13 mouse cellular contexts compared by ENCODE assay signal in the genomic region with DNA sequence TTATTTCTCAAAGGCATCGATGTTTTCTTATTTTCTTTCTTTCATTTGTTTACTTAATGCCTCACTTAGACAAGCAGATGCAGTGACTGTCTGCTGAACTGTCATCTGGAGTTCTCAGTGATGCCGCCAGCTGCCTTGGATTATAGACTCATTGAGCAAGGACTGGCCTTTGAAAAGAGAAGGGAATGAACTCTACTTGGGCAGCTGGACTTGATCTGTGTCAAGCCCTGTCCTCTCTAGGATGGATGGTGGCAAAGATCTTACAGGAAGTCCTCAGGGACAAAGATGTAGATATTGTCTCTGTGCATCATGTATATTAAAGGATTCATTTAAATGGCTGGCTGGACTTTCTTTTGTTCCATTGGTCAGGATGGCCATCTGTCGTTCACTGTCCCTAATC. TPM values are rescaled to one million over a fixed set of nuclear protein-coding genes. Genes with fewer than 3 reads are reported as not detected.
DNase-seq lines count a peak whose midpoint lies in the region; ATAC-seq lines count a peak whose summit lies in the region.
"Had no signal": no experiment of that assay in that cellular context is flagged by ENCODE, and none has a peak within 500 bp of the region (broad histone marks: within the 10 kb centered on the region; RNA-seq: fewer than 3 reads in every experiment).

No protein-coding gene starts in this region.

- WGBS in lung, embryonic 15.5 days: 36% methylated on average over 3 of the region's 3 CpGs
- 38% methylated on average over 3 of the region's 3 CpGs for WGBS in hindbrain, embryonic 12.5 days
- 48% methylated on average over 3 of the region's 3 CpGs for whole genome bisulfite sequencing in midbrain, embryonic 10.5 days

- H3K4me3 ChIP-seq in lung, embryonic 15.5 days: no peak overlapping the region
- H3K4me3 ChIP-seq in hindbrain, embryonic 12.5 days: no peak overlapping the region
- H3K4me3 ChIP-seq in midbrain, embryonic 10.5 days: no peak overlapping the region
- H3K4me3 ChIP-seq: kidney, embryonic 15.5 days; limb, embryonic 12.5 days had no signal

- H3K9me3 ChIP-seq in lung, embryonic 15.5 days: no peaks in the 10 kb centered on the region
- no peaks in the 10 kb centered on the region for H3K9me3 ChIP-seq in hindbrain, embryonic 12.5 days (replicated peaks)
- no peaks in the 10 kb centered on the region for H3K9me3 ChIP-seq in midbrain, embryonic 10.5 days (replicated peaks)
- H3K9me3 ChIP-seq: kidney, embryonic 15.5 days; limb, embryonic 12.5 days had no signal

- H3K27ac ChIP-seq in lung, embryonic 15.5 days: no peak overlapping the region
- H3K27ac ChIP-seq in hindbrain, embryonic 12.5 days: peak overlapping the region; percentile 84
- peak overlapping the region; percentile 82 for H3K27ac ChIP-seq in midbrain, embryonic 10.5 days (replicated peaks)
- H3K27ac ChIP-seq: kidney, embryonic 15.5 days; limb, embryonic 12.5 days had no signal

- peaks cover 33% of the 10 kb centered on the region for H3K27me3 ChIP-seq in lung, embryonic 15.5 days
- H3K27me3 ChIP-seq in hindbrain, embryonic 12.5 days: peaks cover 9% of the 10 kb centered on the region; the same call in 1 of the 2 replicates
- H3K27me3 ChIP-seq in midbrain, embryonic 10.5 days (ENCODE audit: low read depth, poor library complexity, severe bottlenecking): peaks cover 21% of the 10 kb centered on the region

- peak; percentile 82; the same call in 1 of the 2 replicates for ATAC-seq in lung, embryonic 15.5 days (ENCODE audit: borderline replicate concordance, extremely low read depth, low FRiP score, low TSS enrichment)
- no peak for ATAC-seq in hindbrain, embryonic 12.5 days (ENCODE audit: low FRiP score)

- no peak for DNase-seq in lung, postnatal 25 days (ENCODE audit: low spot score)
- peak; percentile 37 for DNase-seq in midbrain, embryonic 10.5 days (ENCODE audit: low spot score)
- DNase-seq in retina, embryonic 14.5 days (ENCODE audit: low spot score): peak; percentile 60
- DNase-seq in cerebellum, postnatal 4 days (ENCODE audit: low spot score in 2 of 2): no peak
- DNase-seq in heart, postnatal 25 days (ENCODE audit: low spot score): no peak
- no peak for DNase-seq in left cerebral cortex, adult 11 months (ENCODE audit: low spot score)

- H3K36me3 ChIP-seq in lung, embryonic 15.5 days: no peaks in the 10 kb centered on the region
- no peaks in the 10 kb centered on the region for H3K36me3 ChIP-seq in hindbrain, embryonic 12.5 days
- H3K36me3 ChIP-seq in midbrain, embryonic 10.5 days: no peaks in the 10 kb centered on the region
- H3K36me3 ChIP-seq: kidney, embryonic 15.5 days; limb, embryonic 12.5 days had no signal

- intact Hi-C loops in heart, postnatal 25 days (cut with DNase I): no loop called here

- H3K9ac ChIP-seq in lung, embryonic 15.5 days: no peak overlapping the region
- H3K9ac ChIP-seq in hindbrain, embryonic 12.5 days: no peak overlapping the region
- H3K9ac ChIP-seq: kidney, embryonic 15.5 days; limb, embryonic 12.5 days had no signal

- no peak overlapping the region for H3K4me2 ChIP-seq in lung, embryonic 15.5 days
- peak overlapping the region; percentile 72; the same call in 1 of the 2 replicates for H3K4me2 ChIP-seq in hindbrain, embryonic 12.5 days (replicated peaks)
- H3K4me2 ChIP-seq: kidney, embryonic 15.5 days; limb, embryonic 12.5 days had no signal

- H3K4me1 ChIP-seq in lung, embryonic 15.5 days: peaks cover 17% of the 10 kb centered on the region; the same call in 1 of the 2 replicates
- H3K4me1 ChIP-seq in hindbrain, embryonic 12.5 days: peaks cover 48% of the 10 kb centered on the region
- peaks cover 65% of the 10 kb centered on the region for H3K4me1 ChIP-seq in midbrain, embryonic 10.5 days

RNA-seq across cellular contexts. Expression of a gene that starts 5.4 kb away (rescaled TPM):
- polyA plus RNA-seq in lung, embryonic 15.5 days (2015; fragmentation: Nextera tagmentation; extraction: Ambion mirVana): 0.33 and 0.51 TPM in 2 replicates
- 15.3 and 17.4 TPM in 2 replicates for polyA plus RNA-seq in hindbrain, embryonic 12.5 days (2016; fragmentation: Nextera tagmentation; extraction: Ambion mirVana)
- polyA plus RNA-seq in midbrain, embryonic 10.5 days (2016; fragmentation: Nextera tagmentation; extraction: Ambion mirVana): 7.9 and 11.4 TPM in 2 replicates
- total RNA-seq in heart, postnatal 25 days (2021): under 1 TPM; 0.05 to 0.06 TPM
- total RNA-seq: common myeloid progenitor, adult 5-6 weeks; granulocyte monocyte progenitor cell, adult 5-6 weeks; hematopoietic stem cell, adult 5-6 weeks had no signal

Comparison
In these comparisons a context has a peak if more than half of its experiments do, and no peak if none do; other contexts are left out.
1. DNase-seq: peak in midbrain, embryonic 10.5 days (single experiment) and retina, embryonic 14.5 days (single experiment); none in lung, postnatal 25 days (single experiment), cerebellum, postnatal 4 days (0 of 2), heart, postnatal 25 days (single experiment) and left cerebral cortex, adult 11 months (single experiment).